Mouse (Mus musculus) bone marrow, adult 2 months (tissue): ENCODE measurements around the gene Itga9. TPM values are rescaled to one million over a fixed set of nuclear protein-coding genes. Genes with fewer than 3 reads are reported as not detected.

Experiments
- H3K27ac ChIP-seq: fragments of 200-500 bp; 2 replicates; pipeline ENCODE4 v1.5.1; 2012; ENCODE audit warnings: low read depth, mild to moderate bottlenecking, control low read depth, inconsistent platforms, low read length; ENCODE audit not compliant: control insufficient read depth, poor library complexity, insufficient read depth
- H3K4me1 ChIP-seq: fragments of 200-500 bp; 2 replicates; pipeline ENCODE4 v1.6.1; 2011; ENCODE audit warnings: low read length; ENCODE audit not compliant: control insufficient read depth, insufficient read depth
- H3K4me3 ChIP-seq: fragments of 200-500 bp; replicated peaks from 2 replicates; pipeline ENCODE3; 2011; ENCODE audit warnings: mild to moderate bottlenecking, low read depth, low read length, control low read depth; ENCODE audit not compliant: control insufficient read depth
- CTCF ChIP-seq: fragments of 200-500 bp; IDR thresholded peaks from 2 replicates; pipeline ENCODE4 v1.5.1; 2011; ENCODE audit warnings: low read length, control low read depth; ENCODE audit not compliant: control insufficient read depth, insufficient read depth
- POLR2A ChIP-seq: fragments of 200-500 bp; IDR thresholded peaks from 2 replicates; pipeline ENCODE4 v1.6.1; 2011; ENCODE audit warnings: low read depth, mild to moderate bottlenecking, control low read depth, low read length, borderline replicate concordance; ENCODE audit not compliant: control insufficient read depth
- WGBS: fragments of 180-500 bp; shearing (Covaris S2); methylation state at CpG from one replicate; pipeline ENCODE4 v1.1.7; 2018; 5-methylcytosine and 5-hydroxymethylcytosine counted together
- polyA plus RNA-seq: library from polyadenylated mRNA; stranded (reverse); fragments of >200 nt; gene quantifications from 2 replicates; pipeline ENCODE4 v1.2.4, GENCODE M21; 2011; ENCODE audit warnings: low replicate concordance; ENCODE audit not compliant: missing spikeins, insufficient read depth, insufficient read length

Gene Itga9
- polyA plus RNA-seq, 1 experiment = 12.0 TPM

DNA sequence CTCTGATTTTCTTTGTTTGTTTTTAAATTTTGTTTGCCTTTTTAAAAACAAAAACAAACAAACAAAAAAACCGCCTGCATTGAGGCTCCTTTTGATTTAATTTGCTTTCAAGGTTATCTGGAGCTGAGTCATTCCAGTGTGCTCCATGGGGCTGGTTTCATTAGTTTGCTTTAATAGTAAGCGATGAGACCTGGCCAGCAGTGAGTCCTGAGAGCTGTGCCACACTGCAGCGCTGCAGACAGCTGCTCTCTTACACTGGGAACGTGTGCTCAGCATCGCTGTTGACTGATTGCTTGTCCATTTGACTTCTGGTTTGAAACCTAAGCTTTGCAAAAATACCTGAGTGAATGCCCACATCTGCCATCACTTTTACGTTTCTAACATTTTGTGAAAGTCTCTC lies 26.1 kb upstream of the Itga9 start:
- WGBS = 86% methylated on average over 6 of the region's 6 CpGs
- H3K4me1 ChIP-seq = no peaks in the 10 kb centered on the region; the same call in 1 of the 2 replicates
- TF ChIP-seq CTCF = no peak
- TF ChIP-seq POLR2A = no peak
- H3K27ac ChIP-seq = no peak overlapping the region
- no peak overlapping the region for H3K4me3 ChIP-seq

DNA sequence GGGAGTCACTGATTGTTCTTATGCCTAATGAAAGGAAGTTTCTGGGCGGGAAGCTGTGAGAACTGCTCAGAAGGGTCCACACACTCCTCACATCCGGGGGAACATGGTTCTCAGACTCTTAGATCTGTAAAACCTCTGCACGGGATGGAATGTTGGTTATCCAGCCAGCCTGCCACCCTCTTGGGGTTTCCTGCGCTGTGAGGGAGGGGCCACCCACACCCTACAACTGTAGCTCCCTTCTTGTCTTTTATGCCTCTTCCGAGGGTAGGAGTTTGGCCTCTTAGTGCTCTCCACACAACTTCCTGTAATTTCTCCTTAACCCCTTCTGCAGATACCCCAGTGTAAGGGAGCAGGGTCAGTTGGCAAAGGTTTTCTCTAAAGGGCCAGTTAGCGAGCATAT lies 23.7 kb upstream of the Itga9 start:
- WGBS = 24% methylated on average over 6 of the region's 6 CpGs
- TF ChIP-seq POLR2A (no peak), CTCF (no peak)
- no peak overlapping the region for H3K4me3 ChIP-seq
- no peak overlapping the region for H3K27ac ChIP-seq
- H3K4me1 ChIP-seq = no peaks in the 10 kb centered on the region; the same call in 1 of the 2 replicates

DNA sequence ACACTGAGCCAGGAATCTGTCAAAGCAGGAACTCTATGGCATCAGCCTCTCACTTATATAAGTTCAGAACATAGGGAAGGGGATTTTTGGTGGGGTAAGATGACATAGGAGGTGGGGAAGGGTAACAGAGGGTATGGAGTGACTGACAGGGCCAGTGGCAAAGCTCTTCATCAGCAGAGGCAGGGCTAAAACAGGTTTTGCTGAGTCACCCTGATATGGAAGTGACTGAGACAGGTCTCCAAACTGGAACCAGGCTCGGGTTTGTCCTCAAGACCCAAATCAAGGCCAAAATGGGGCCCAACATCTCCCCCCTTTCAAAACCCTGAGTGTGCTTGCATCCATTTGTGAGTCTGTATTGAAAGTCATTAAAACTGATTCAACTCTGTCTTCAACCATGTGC lies 21.7 kb upstream of the Itga9 start:
- H3K4me1 ChIP-seq = no peaks in the 10 kb centered on the region; the same call in 1 of the 2 replicates
- TF ChIP-seq POLR2A = no peak
- TF ChIP-seq CTCF = no peak
- H3K4me3 ChIP-seq = no peak overlapping the region
- 16% methylated on average over 1 of the region's 1 CpGs for WGBS
- H3K27ac ChIP-seq = no peak overlapping the region

DNA sequence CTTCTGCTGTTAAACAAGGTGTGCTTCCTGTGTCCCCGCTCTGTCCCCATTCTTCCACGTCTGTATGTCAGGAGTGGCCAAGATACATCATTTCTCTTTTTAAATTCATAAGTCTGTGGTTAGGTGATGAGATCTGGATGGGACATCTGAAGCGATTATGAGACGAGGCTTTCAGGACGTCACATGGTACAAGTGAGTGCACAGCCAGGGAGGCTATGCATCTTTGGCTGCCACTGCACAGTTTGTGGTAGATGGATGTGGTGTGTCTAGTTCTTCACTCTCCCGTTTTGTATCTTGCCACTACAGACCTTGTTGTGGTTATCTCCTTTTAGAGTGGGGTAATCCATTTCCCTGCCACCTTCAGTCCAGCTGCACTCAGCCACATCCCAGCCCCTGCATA lies 20.5 kb upstream of the Itga9 start:
- TF ChIP-seq CTCF = no peak
- no peak for TF ChIP-seq POLR2A
- H3K27ac ChIP-seq = no peak overlapping the region
- no peaks in the 10 kb centered on the region; the same call in 1 of the 2 replicates for H3K4me1 ChIP-seq
- H3K4me3 ChIP-seq = no peak overlapping the region
- WGBS = 38% methylated on average over 6 of the region's 6 CpGs

DNA sequence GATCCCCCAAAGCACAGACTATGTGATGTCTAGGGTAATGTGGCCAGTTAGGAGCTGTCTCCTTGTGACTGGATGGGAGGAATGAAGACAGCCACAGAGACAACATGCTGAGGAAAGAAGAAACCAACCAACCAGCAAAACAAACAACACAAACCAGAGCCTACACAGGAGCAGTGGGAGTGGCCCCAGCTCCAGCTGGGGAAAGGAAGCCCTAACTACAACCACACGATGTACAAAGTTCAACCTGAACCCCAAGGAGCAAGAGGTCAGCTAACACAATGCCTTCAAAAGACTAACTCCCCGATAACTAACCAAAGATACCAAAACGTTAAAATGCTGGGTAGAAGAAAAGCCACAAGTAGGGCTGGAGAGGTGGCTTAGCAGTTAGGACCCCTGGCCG lies 19.4 kb upstream of the Itga9 start:
- Histone ChIP-seq H3K27ac (no peak overlapping the region), H3K4me3 (no peak overlapping the region), H3K4me1 (no peaks in the 10 kb centered on the region; the same call in 1 of the 2 replicates)
- 61% methylated on average over 4 of the region's 4 CpGs for WGBS
- TF ChIP-seq CTCF (no peak), POLR2A (no peak)

DNA sequence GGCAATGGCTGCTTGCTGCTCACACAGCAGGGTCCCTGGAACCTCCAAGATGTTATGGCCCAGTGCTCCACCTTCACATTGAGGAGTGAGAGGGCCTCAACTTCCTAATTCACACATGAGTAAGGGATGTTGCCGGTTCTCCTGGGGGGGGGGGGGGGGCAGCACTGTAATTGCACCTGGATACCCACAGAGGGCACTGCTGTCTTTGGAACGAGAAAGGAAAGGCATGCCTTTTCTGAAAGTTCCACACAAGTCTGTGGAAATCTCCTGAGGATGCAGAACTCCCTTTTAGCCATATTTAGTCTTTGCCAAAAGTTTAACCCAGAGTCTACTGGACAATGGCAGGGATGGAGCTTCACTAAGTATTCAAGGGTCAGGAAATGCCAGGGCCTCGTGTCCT lies 17.2 kb upstream of the Itga9 start:
- TF ChIP-seq POLR2A (no peak), CTCF (no peak)
- Histone ChIP-seq H3K4me1 (no peaks in the 10 kb centered on the region), H3K27ac (no peak overlapping the region), H3K4me3 (no peak overlapping the region)
- 16% methylated on average over 3 of the region's 3 CpGs for WGBS

DNA sequence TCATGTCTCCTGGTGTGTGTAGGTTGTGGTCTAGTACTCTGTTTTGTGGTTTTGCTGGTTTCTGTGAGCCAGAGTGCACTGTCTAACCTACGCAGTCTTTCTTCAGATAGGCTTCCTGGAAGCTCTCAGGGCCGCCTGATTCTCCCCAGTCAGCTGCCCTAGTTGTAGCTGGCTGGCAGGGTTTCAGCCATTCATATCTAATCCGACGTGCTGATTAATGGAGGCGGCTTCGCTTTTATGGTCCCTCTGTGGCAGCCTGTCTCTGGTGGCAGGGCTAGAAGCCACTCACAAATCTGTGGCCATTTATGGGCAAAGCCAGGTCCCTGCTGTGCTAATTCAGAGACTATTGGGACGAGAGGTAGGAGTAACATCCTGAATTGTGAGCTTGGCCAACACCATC lies 16.3 kb upstream of the Itga9 start:
- TF ChIP-seq CTCF = no peak
- no peak for TF ChIP-seq POLR2A
- Histone ChIP-seq H3K4me3 (no peak overlapping the region), H3K27ac (no peak overlapping the region), H3K4me1 (no peaks in the 10 kb centered on the region)
- 30% methylated on average over 7 of the region's 7 CpGs for WGBS

DNA sequence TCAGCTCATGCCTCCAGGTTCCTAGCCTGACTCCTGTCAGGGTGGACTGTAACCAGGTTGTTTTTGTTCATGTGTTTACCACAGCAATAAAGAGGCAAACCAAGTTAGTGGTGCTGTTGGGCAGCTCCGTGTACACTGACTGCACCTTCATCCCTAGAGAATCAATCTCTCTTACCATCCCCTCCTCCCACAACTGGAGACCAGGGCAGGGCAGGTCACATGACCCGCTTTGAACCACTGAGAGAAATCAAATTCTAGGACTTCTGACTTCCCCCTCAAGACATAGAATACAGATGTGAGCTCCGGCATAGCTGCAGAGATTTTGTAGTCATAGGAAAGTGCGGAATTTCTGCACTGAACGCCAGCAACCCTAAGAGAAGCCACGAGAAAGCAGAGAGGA lies 14.9 kb upstream of the Itga9 start:
- Histone ChIP-seq H3K27ac (no peak overlapping the region), H3K4me3 (no peak overlapping the region), H3K4me1 (no peaks in the 10 kb centered on the region)
- 85% methylated on average over 6 of the region's 6 CpGs for WGBS
- TF ChIP-seq CTCF (no peak), POLR2A (no peak)

DNA sequence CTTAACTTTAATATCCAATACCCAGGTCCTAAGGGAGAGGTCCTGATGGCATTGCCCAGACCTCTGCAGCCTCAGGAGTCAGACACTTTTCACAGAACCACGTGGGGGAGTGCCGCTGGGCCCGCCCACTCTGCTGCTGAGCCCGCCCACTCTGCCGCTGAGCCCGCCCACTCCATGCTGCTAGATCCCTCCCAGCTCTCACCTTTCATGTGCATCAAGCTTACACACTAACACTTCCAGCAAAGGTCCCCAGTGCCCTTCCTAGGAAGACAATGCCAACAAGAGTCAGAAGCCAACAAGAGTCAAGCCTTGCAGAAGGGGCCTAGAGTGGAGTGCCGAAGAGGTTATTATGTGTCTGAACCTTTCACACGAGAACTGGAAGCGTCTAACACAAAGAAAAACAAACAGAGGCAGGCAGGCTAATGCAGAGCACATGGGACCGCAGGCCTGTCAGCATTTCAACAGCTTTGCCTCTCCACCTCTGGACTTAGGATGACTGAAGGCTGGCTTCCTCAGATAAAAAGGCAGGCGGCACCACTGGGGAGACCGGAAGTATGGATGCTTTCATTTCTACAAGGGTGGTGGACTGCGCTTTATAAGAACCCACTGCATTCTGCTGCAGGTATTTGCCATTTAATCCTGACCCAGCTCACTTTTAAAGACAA lies 13.8 kb upstream of the Itga9 start:
- H3K4me3 ChIP-seq = no peak overlapping the region
- TF ChIP-seq POLR2A = no peak
- TF ChIP-seq CTCF = no peak
- H3K27ac ChIP-seq = no peak overlapping the region
- no peaks in the 10 kb centered on the region for H3K4me1 ChIP-seq
- 57% methylated on average over 13 of the region's 13 CpGs for WGBS
